29 mouse cellular contexts compared by ENCODE assay signal in the genomic region with DNA sequence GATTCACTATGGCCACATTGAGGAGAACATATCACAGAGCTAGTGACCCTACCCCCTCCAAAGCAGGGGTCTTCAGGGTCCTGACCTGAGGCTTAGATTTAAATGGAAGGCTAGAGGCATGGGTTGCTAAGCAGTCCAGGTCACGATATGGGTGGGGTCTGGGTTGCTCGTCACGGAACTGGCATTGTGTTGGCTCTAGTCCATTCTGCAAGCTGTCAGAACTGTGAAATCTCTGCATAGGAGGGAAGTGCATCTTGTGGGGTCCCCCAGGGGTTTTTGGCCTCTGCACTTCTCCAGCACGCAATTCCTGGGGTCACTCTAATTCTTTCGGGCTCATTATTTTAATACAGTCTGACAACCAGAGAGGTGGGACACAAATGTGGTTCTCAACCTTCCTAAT. TPM values are rescaled to one million over a fixed set of nuclear protein-coding genes. Genes with fewer than 3 reads are reported as not detected.
DNase-seq lines count a peak whose midpoint lies in the region; ATAC-seq and TF ChIP-seq lines count a peak whose summit lies in the region.
"Had no signal": no experiment of that assay in that cellular context is flagged by ENCODE, and none has a peak within 500 bp of the region (broad histone marks: within the 10 kb centered on the region; RNA-seq: fewer than 3 reads in every experiment).

No protein-coding gene starts in this region.

- DNase-seq in forebrain, embryonic 10.5 days (ENCODE audit: extremely low spot score, low spot score) = no peak
- peak; percentile 62 for DNase-seq in midbrain, embryonic 10.5 days (ENCODE audit: low spot score)
- DNase-seq in midbrain, postnatal 0 days (ENCODE audit: low spot score) = no peak
- no peak for DNase-seq in midbrain, embryonic 14.5 days
- DNase-seq: adrenal gland, postnatal 10 days; adrenal gland, postnatal 36 days; B cell, adult 2 months; cerebellum, adult 18-20 months; cerebellum, adult 9-10 months; cerebellum, postnatal 14 days; forebrain, postnatal 0 days; gastrocnemius, adult 2 months; gastrocnemius, postnatal 25 days; heart, adult 2 months had no signal

- H3K9me3 ChIP-seq in forebrain, embryonic 10.5 days = 0 out of 2 replicates have a peak, but pooled peaks cover 3% of the 10 kb centered on the region
- no peaks in the 10 kb centered on the region for H3K9me3 ChIP-seq in forebrain, embryonic 15.5 days
- H3K9me3 ChIP-seq in midbrain, embryonic 10.5 days (replicated peaks) = peaks cover 11% of the 10 kb centered on the region
- H3K9me3 ChIP-seq in midbrain, embryonic 15.5 days = no peaks in the 10 kb centered on the region
- no peaks in the 10 kb centered on the region for H3K9me3 ChIP-seq in midbrain, postnatal 0 days (ENCODE audit: low read length)
- no peaks in the 10 kb centered on the region for H3K9me3 ChIP-seq in midbrain, embryonic 14.5 days (ENCODE audit: control insufficient read depth, low read length)
- H3K9me3 ChIP-seq: forebrain, embryonic 13.5 days; hindbrain, embryonic 13.5 days had no signal

- H3K4me3 ChIP-seq in forebrain, embryonic 10.5 days = no peak overlapping the region
- H3K4me3 ChIP-seq in forebrain, embryonic 15.5 days = no peak overlapping the region
- H3K4me3 ChIP-seq in midbrain, embryonic 10.5 days = 0 out of 2 replicates have a peak overlapping the region, but pooled peaks have one; percentile 11
- no peak overlapping the region for H3K4me3 ChIP-seq in midbrain, embryonic 15.5 days
- no peak overlapping the region for H3K4me3 ChIP-seq in midbrain, postnatal 0 days (ENCODE audit: low read depth, low read length)
- H3K4me3 ChIP-seq in midbrain, embryonic 14.5 days (replicated peaks; ENCODE audit: low read depth, low read length) = no peak overlapping the region
- H3K4me3 ChIP-seq: embryonic facial prominence, embryonic 10.5 days; embryonic facial prominence, embryonic 13.5 days; erythroblast, embryonic 14.5 days; forebrain, embryonic 13.5 days; gastrocnemius, adult 2 months; heart, adult 2 months; hindbrain, embryonic 13.5 days had no signal

- ATAC-seq in forebrain, embryonic 15.5 days (replicated peaks) = no peak
- no peak for ATAC-seq in midbrain, embryonic 15.5 days (replicated peaks)
- no peak for ATAC-seq in midbrain, postnatal 0 days (ENCODE audit: low FRiP score)
- no peak for ATAC-seq in midbrain, embryonic 14.5 days (ENCODE audit: low FRiP score, low TSS enrichment)
- ATAC-seq: forebrain, embryonic 13.5 days; forebrain, postnatal 0 days; hindbrain, postnatal 0 days; inflammation-experienced regulatory T-cells, adult 6 months; intestine, embryonic 16.5 days; Patski had no signal

- no peak overlapping the region for H3K9ac ChIP-seq in forebrain, embryonic 15.5 days (replicated peaks)
- H3K9ac ChIP-seq in midbrain, embryonic 15.5 days = no peak overlapping the region
- H3K9ac ChIP-seq in midbrain, postnatal 0 days (replicated peaks; ENCODE audit: low read length, poor library complexity, severe bottlenecking) = no peak overlapping the region
- H3K9ac ChIP-seq in midbrain, embryonic 14.5 days (replicated peaks; ENCODE audit: low read length) = no peak overlapping the region
- H3K9ac ChIP-seq: embryonic facial prominence, embryonic 13.5 days; forebrain, embryonic 13.5 days; forebrain, postnatal 0 days; hindbrain, embryonic 13.5 days had no signal

- peaks cover 63% of the 10 kb centered on the region for H3K4me1 ChIP-seq in forebrain, embryonic 10.5 days
- H3K4me1 ChIP-seq in forebrain, embryonic 15.5 days = peaks cover 9% of the 10 kb centered on the region
- H3K4me1 ChIP-seq in midbrain, embryonic 10.5 days = peaks cover 72% of the 10 kb centered on the region
- H3K4me1 ChIP-seq in midbrain, embryonic 15.5 days = peaks cover 22% of the 10 kb centered on the region
- no peaks in the 10 kb centered on the region for H3K4me1 ChIP-seq in midbrain, postnatal 0 days (ENCODE audit: insufficient read depth, low read length)
- H3K4me1 ChIP-seq in midbrain, embryonic 14.5 days (ENCODE audit: control insufficient read depth, insufficient read depth, low read length) = peaks cover 34% of the 10 kb centered on the region

- H3K27ac ChIP-seq in forebrain, embryonic 10.5 days = peak overlapping the region; percentile 48; the same call in 1 of the 2 replicates
- H3K27ac ChIP-seq in forebrain, embryonic 15.5 days (replicated peaks) = no peak overlapping the region
- peak overlapping the region; percentile 82 for H3K27ac ChIP-seq in midbrain, embryonic 10.5 days (replicated peaks)
- no peak overlapping the region for H3K27ac ChIP-seq in midbrain, embryonic 15.5 days
- 0 out of 2 replicates have a peak overlapping the region, but pooled peaks have one; percentile 9 for H3K27ac ChIP-seq in midbrain, postnatal 0 days (ENCODE audit: low read depth, low read length)
- no peak overlapping the region for H3K27ac ChIP-seq in midbrain, embryonic 14.5 days (replicated peaks; ENCODE audit: low read depth, low read length)
- H3K27ac ChIP-seq: embryonic facial prominence, embryonic 10.5 days; embryonic facial prominence, embryonic 13.5 days; forebrain, embryonic 13.5 days; gastrocnemius, adult 2 months; heart, adult 2 months; hindbrain, postnatal 0 days had no signal

- peaks cover 9% of the 10 kb centered on the region for H3K36me3 ChIP-seq in forebrain, embryonic 10.5 days (replicated peaks)
- H3K36me3 ChIP-seq in forebrain, embryonic 15.5 days = no peaks in the 10 kb centered on the region
- peaks cover 23% of the 10 kb centered on the region for H3K36me3 ChIP-seq in midbrain, embryonic 10.5 days
- no peaks in the 10 kb centered on the region for H3K36me3 ChIP-seq in midbrain, embryonic 15.5 days (replicated peaks)
- no peaks in the 10 kb centered on the region for H3K36me3 ChIP-seq in midbrain, postnatal 0 days (ENCODE audit: insufficient read depth, low read length)
- no peaks in the 10 kb centered on the region for H3K36me3 ChIP-seq in midbrain, embryonic 14.5 days (ENCODE audit: control insufficient read depth, insufficient read depth, low read length)
- H3K36me3 ChIP-seq: embryonic facial prominence, embryonic 13.5 days; G1E; hindbrain, embryonic 13.5 days had no signal

- H3K4me2 ChIP-seq in forebrain, embryonic 15.5 days (replicated peaks) = no peak overlapping the region
- H3K4me2 ChIP-seq in midbrain, embryonic 15.5 days = no peak overlapping the region
- no peak overlapping the region for H3K4me2 ChIP-seq in midbrain, postnatal 0 days (ENCODE audit: low read depth, low read length, poor library complexity, severe bottlenecking)
- no peak overlapping the region for H3K4me2 ChIP-seq in midbrain, embryonic 14.5 days (ENCODE audit: low read length)
- H3K4me2 ChIP-seq: embryonic facial prominence, embryonic 13.5 days; forebrain, embryonic 13.5 days; heart, embryonic 11.5 days; hindbrain, embryonic 13.5 days had no signal

- no peak for TF ChIP-seq CTCF in midbrain, postnatal 0 days (IDR thresholded peaks at IDR 0.05)

- H3K27me3 ChIP-seq in forebrain, embryonic 10.5 days (ENCODE audit: poor library complexity, severe bottlenecking) = peaks cover 31% of the 10 kb centered on the region
- no peaks in the 10 kb centered on the region for H3K27me3 ChIP-seq in forebrain, embryonic 15.5 days
- peaks cover 9% of the 10 kb centered on the region; the same call in 1 of the 2 replicates for H3K27me3 ChIP-seq in midbrain, embryonic 10.5 days (ENCODE audit: low read depth, poor library complexity, severe bottlenecking)
- H3K27me3 ChIP-seq in midbrain, embryonic 15.5 days (replicated peaks) = no peaks in the 10 kb centered on the region
- H3K27me3 ChIP-seq in midbrain, postnatal 0 days (ENCODE audit: insufficient read depth, low read length) = no peaks in the 10 kb centered on the region
- no peaks in the 10 kb centered on the region for H3K27me3 ChIP-seq in midbrain, embryonic 14.5 days (ENCODE audit: control insufficient read depth, insufficient read depth, low read length)
- H3K27me3 ChIP-seq: CH12.LX; embryonic facial prominence, embryonic 13.5 days; forebrain, embryonic 13.5 days; hindbrain, embryonic 13.5 days; Patski had no signal

- WGBS in forebrain, embryonic 10.5 days = 34% methylated on average over 5 of the region's 5 CpGs
- 31% methylated on average over 5 of the region's 5 CpGs for WGBS in forebrain, embryonic 15.5 days
- WGBS in midbrain, embryonic 10.5 days = 18% methylated on average over 5 of the region's 5 CpGs
- WGBS in midbrain, embryonic 15.5 days = 32% methylated on average over 5 of the region's 5 CpGs
- WGBS in midbrain, postnatal 0 days = 18% methylated on average over 5 of the region's 5 CpGs
- 4% methylated on average over 5 of the region's 5 CpGs for WGBS in midbrain, embryonic 14.5 days

RNA-seq across cellular contexts. Expression of gene Tmem132c, which starts 55.9 kb away (rescaled TPM):
- polyA plus RNA-seq in forebrain, embryonic 10.5 days (2016; fragmentation: Nextera tagmentation; extraction: Ambion mirVana) = 27.9 and 28.2 TPM in 2 replicates
- 6.3 and 7.5 TPM in 2 replicates for polyA plus RNA-seq in forebrain, embryonic 15.5 days (2015; fragmentation: Nextera tagmentation; extraction: Ambion mirVana)
- polyA plus RNA-seq in midbrain, embryonic 10.5 days (2016; fragmentation: Nextera tagmentation; extraction: Ambion mirVana) = 30.0 and 34.0 TPM in 2 replicates
- polyA plus RNA-seq in midbrain, embryonic 15.5 days (2015; fragmentation: Nextera tagmentation; extraction: Ambion mirVana) = 11.5 and 13.3 TPM in 2 replicates
- 37.9 and 40.0 TPM in 2 replicates for total RNA-seq in midbrain, postnatal 0 days (2014; rRNA removed)
- polyA plus RNA-seq in midbrain, postnatal 0 days (2015; fragmentation: Nextera tagmentation; extraction: Ambion mirVana) = 8.7 and 10.2 TPM in 2 replicates
- polyA plus RNA-seq in midbrain, embryonic 14.5 days (2014; fragmentation: Nextera tagmentation; extraction: Ambion mirVana) = 10.6 and 16.2 TPM in 2 replicates
- total RNA-seq: CH12.LX; G1E; hematopoietic stem cell, adult 5-6 weeks had no signal
- polyA plus RNA-seq: erythroblast, embryonic 14.5 days; G1E; Patski had no signal

Comparison
In these comparisons a context has a peak if more than half of its experiments do, and no peak if none do; other contexts are left out.
1. H3K27ac ChIP-seq: peak in forebrain, embryonic 10.5 days (single experiment), midbrain, embryonic 10.5 days (single experiment) and midbrain, postnatal 0 days (single experiment); none in forebrain, embryonic 15.5 days (single experiment), midbrain, embryonic 15.5 days (single experiment) and midbrain, embryonic 14.5 days (single experiment).